Mouse (Mus musculus): ENCODE measurements around the gene Tti1. TPM values are rescaled to one million over a fixed set of nuclear protein-coding genes. Genes with fewer than 3 reads are reported as not detected.
"Not testable (repeated sequence)": the region's sequence is repeated elsewhere in the genome, so short reads cannot be mapped to it uniquely, and the experiment has no call there.

The Tti1 gene
- polyA plus RNA-seq, 1 experiment, result 13.0 TPM

GRCm38 (mm10) chr2:158066456-158066855 is 38.2 kb upstream of the Tti1 start:
- TF ChIP-seq CTCF (IDR thresholded peaks at IDR 0.05; ENCODE audit: control insufficient read depth, insufficient read depth, low read length) (no peak), POLR2A (IDR thresholded peaks at IDR 0.05; ENCODE audit: borderline replicate concordance, control insufficient read depth, low read depth, low read length) (no peak)
- no peak overlapping the region for H3K4me3 ChIP-seq (replicated peaks; ENCODE audit: control insufficient read depth, low read depth, low read length)
- H3K27ac ChIP-seq (ENCODE audit: control insufficient read depth, insufficient read depth, low read depth, low read length, poor library complexity), result no peak overlapping the region
- no peaks in the 10 kb centered on the region for H3K4me1 ChIP-seq (ENCODE audit: control insufficient read depth, insufficient read depth, low read length)

- TF ChIP-seq CTCF (IDR thresholded peaks at IDR 0.05; ENCODE audit: control insufficient read depth, insufficient read depth, low read length), result no peak
- no peak for TF ChIP-seq POLR2A (IDR thresholded peaks at IDR 0.05; ENCODE audit: borderline replicate concordance, control insufficient read depth, low read depth, low read length)
- Histone ChIP-seq H3K27ac (ENCODE audit: control insufficient read depth, insufficient read depth, low read depth, low read length, poor library complexity) (no peak overlapping the region), H3K4me3 (replicated peaks; ENCODE audit: control insufficient read depth, low read depth, low read length) (no peak overlapping the region), H3K4me1 (ENCODE audit: control insufficient read depth, insufficient read depth, low read length) (no peaks in the 10 kb centered on the region; the same call in 1 of the 2 replicates)
- 80% methylated on average over 5 of the region's 5 CpGs for WGBS
Measured at GRCm38 (mm10) chr2:158065064-158065463, 36.8 kb upstream of the Tti1 start.

GRCm38 (mm10) chr2:158064571-158065048 is 36.4 kb upstream of the Tti1 start:
- H3K4me3 ChIP-seq (replicated peaks; ENCODE audit: control insufficient read depth, low read depth, low read length), result no peak overlapping the region
- 61% methylated on average over 3 of the region's 3 CpGs for WGBS
- no peaks in the 10 kb centered on the region; the same call in 1 of the 2 replicates for H3K4me1 ChIP-seq (ENCODE audit: control insufficient read depth, insufficient read depth, low read length)
- TF ChIP-seq POLR2A (IDR thresholded peaks at IDR 0.05; ENCODE audit: borderline replicate concordance, control insufficient read depth, low read depth, low read length) (no peak), CTCF (IDR thresholded peaks at IDR 0.05; ENCODE audit: control insufficient read depth, insufficient read depth, low read length) (no peak)
- H3K27ac ChIP-seq (ENCODE audit: control insufficient read depth, insufficient read depth, low read depth, low read length, poor library complexity), result no peak overlapping the region

DNA sequence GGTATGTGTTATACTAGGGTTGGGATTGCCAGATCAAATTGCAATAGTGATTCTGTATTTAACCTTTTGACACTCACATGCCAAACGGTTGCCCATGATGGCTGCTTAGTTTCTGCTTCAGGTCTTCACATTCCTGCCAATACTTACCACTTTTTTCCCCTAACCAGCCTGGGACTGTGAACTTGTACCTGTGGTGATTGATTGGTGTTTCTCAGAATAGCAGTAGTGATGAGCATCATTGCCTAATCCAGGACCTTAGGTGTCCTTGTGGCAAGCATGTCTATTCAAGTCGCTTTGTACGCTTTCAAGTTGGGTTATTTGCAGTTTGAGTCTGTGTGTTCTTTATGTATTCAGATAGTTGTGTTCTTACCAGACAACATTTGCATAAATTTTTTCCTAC is 34.8 kb upstream of the Tti1 start:
- Histone ChIP-seq H3K27ac (ENCODE audit: control insufficient read depth, insufficient read depth, low read depth, low read length, poor library complexity) (no peak overlapping the region), H3K4me3 (replicated peaks; ENCODE audit: control insufficient read depth, low read depth, low read length) (no peak overlapping the region), H3K4me1 (ENCODE audit: control insufficient read depth, insufficient read depth, low read length) (no peaks in the 10 kb centered on the region; the same call in 1 of the 2 replicates)
- TF ChIP-seq CTCF (IDR thresholded peaks at IDR 0.05; ENCODE audit: control insufficient read depth, insufficient read depth, low read length) (no peak), POLR2A (IDR thresholded peaks at IDR 0.05; ENCODE audit: borderline replicate concordance, control insufficient read depth, low read depth, low read length) (no peak)
- 94% methylated on average over 3 of the region's 3 CpGs for WGBS

- 52% methylated on average over 8 of the region's 8 CpGs for whole genome bisulfite sequencing
- no peak for TF ChIP-seq POLR2A (IDR thresholded peaks at IDR 0.05; ENCODE audit: borderline replicate concordance, control insufficient read depth, low read depth, low read length)
- TF ChIP-seq CTCF (IDR thresholded peaks at IDR 0.05; ENCODE audit: control insufficient read depth, insufficient read depth, low read length), result no peak
- Histone ChIP-seq H3K4me1 (ENCODE audit: control insufficient read depth, insufficient read depth, low read length) (no peaks in the 10 kb centered on the region; the same call in 1 of the 2 replicates), H3K27ac (ENCODE audit: control insufficient read depth, insufficient read depth, low read depth, low read length, poor library complexity) (no peak overlapping the region), H3K4me3 (replicated peaks; ENCODE audit: control insufficient read depth, low read depth, low read length) (no peak overlapping the region)
Measured at GRCm38 (mm10) chr2:158059666-158060105, 31.5 kb upstream of the Tti1 start.

- TF ChIP-seq POLR2A (IDR thresholded peaks at IDR 0.05; ENCODE audit: borderline replicate concordance, control insufficient read depth, low read depth, low read length) (no peak), CTCF (IDR thresholded peaks at IDR 0.05; ENCODE audit: control insufficient read depth, insufficient read depth, low read length) (no peak)
- WGBS, result 89% methylated on average over 10 of the region's 10 CpGs
Measured at GRCm38 (mm10) chr2:158058534-158058933, 30.3 kb upstream of the Tti1 start.

DNA sequence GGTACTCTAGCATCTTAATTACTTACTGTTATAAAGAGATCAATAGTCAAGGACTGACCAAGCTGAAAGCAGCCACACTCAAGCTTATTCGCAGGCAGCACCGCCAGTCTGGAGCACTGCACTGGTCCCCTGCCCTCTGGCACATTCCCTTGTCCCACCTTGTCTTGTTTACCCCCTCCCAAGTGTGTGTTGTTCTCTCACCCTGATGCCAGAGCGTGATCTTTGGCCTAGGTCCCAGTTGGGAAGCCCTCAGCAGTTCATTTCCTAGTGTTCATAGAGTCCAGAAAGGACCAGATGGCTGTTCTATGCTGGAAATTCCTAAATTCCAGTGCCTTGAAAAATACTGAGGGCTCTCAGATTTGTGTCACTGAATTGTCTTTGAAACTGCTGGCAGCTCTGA is 28.8 kb upstream of the Tti1 start:
- Histone ChIP-seq H3K27ac (ENCODE audit: control insufficient read depth, insufficient read depth, low read depth, low read length, poor library complexity) (no peak overlapping the region), H3K4me1 (ENCODE audit: control insufficient read depth, insufficient read depth, low read length) (no peaks in the 10 kb centered on the region; the same call in 1 of the 2 replicates), H3K4me3 (replicated peaks; ENCODE audit: control insufficient read depth, low read depth, low read length) (no peak overlapping the region)
- WGBS, result 92% methylated on average over 3 of the region's 3 CpGs
- no peak for TF ChIP-seq CTCF (IDR thresholded peaks at IDR 0.05; ENCODE audit: control insufficient read depth, insufficient read depth, low read length)
- TF ChIP-seq POLR2A (IDR thresholded peaks at IDR 0.05; ENCODE audit: borderline replicate concordance, control insufficient read depth, low read depth, low read length), result no peak

More at GRCm38 (mm10) chr2:158058534-158058933, 30.3 kb upstream of the Tti1 start:
- no peaks in the 10 kb centered on the region; the same call in 1 of the 2 replicates for H3K4me1 ChIP-seq (ENCODE audit: control insufficient read depth, insufficient read depth, low read length)
- H3K4me3 ChIP-seq (replicated peaks; ENCODE audit: control insufficient read depth, low read depth, low read length), result no peak overlapping the region
- H3K27ac ChIP-seq (ENCODE audit: control insufficient read depth, insufficient read depth, low read depth, low read length, poor library complexity), result no peak overlapping the region

DNA sequence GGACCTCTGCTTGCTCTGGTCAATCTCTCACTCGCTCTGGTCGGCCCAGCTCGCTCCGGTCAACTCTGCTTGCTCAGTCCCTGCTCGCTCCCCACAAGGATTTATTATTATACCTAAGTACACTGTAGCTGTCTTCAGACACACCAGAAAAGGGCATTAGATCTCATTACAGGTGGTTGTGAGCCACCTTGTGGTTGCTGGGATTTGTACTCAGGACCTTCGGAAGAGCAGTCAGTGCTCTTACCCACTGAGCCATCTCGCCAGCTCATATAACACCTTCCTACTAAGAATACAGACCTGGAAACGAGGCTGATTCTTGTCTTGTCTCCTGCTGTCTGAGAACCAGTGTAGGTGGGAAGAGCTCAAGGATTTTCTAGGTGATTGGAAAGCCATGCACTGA is 27.1 kb upstream of the Tti1 start:
- not testable (repeated sequence) for H3K4me1 ChIP-seq (ENCODE audit: control insufficient read depth, insufficient read depth, low read length); H3K27ac ChIP-seq (ENCODE audit: control insufficient read depth, insufficient read depth, low read depth, low read length, poor library complexity); H3K4me3 ChIP-seq (replicated peaks; ENCODE audit: control insufficient read depth, low read depth, low read length)
- 94% methylated on average over 8 of the region's 8 CpGs for WGBS

GRCm38 (mm10) chr2:158054596-158054995 is 26.4 kb upstream of the Tti1 start:
- WGBS, result 88% methylated on average over 3 of the region's 3 CpGs
- Histone ChIP-seq H3K4me3 (replicated peaks; ENCODE audit: control insufficient read depth, low read depth, low read length) (no peak overlapping the region), H3K4me1 (ENCODE audit: control insufficient read depth, insufficient read depth, low read length) (no peaks in the 10 kb centered on the region), H3K27ac (ENCODE audit: control insufficient read depth, insufficient read depth, low read depth, low read length, poor library complexity) (no peak overlapping the region)
- TF ChIP-seq POLR2A (IDR thresholded peaks at IDR 0.05; ENCODE audit: borderline replicate concordance, control insufficient read depth, low read depth, low read length) (no peak), CTCF (IDR thresholded peaks at IDR 0.05; ENCODE audit: control insufficient read depth, insufficient read depth, low read length) (no peak)

All from bone marrow, adult 2 months (tissue).